Mouse (Mus musculus): Measurements from ENCODE around the gene Ccdc50.

- TF ChIP-seq CTCF (IDR thresholded peaks at IDR 0.05; ENCODE audit: borderline replicate concordance, insufficient read depth, low read depth, low read length) (no peak), POLR2A (IDR thresholded peaks at IDR 0.05; ENCODE audit: borderline replicate concordance, insufficient read depth, low read length) (no peak)
Measured at GRCm38 (mm10) chr16:27450655-27451054, 62.0 kb downstream of the Ccdc50 start.
